Mouse (Mus musculus) heart, embryonic 16.5 days (tissue): ENCODE data around the gene Wipf3. TPM values are rescaled to one million over a fixed set of nuclear protein-coding genes. Genes with fewer than 3 reads are reported as not detected.

Experiments
- ATAC-seq: fragments of 200-750 bp; cut with Nextera tagmentation; replicated peaks from 2 replicates; pipeline ENCODE4 v1.8.0; 2017; ENCODE audit warnings: moderate number of reproducible peaks; ENCODE audit not compliant: insufficient read depth, low FRiP score; ENCODE audit errors: extremely low read depth
- H3K27ac ChIP-seq: fragments of 300-500 bp; sonication (generic); 2 replicates; pipeline ENCODE4 v1.5.1; 2014; ENCODE audit warnings: mild to moderate bottlenecking, low read length, control low read depth, moderate library complexity
- H3K27me3 ChIP-seq: fragments of 300-500 bp; sonication (generic); 2 replicates; pipeline ENCODE4 v1.6.1; 2014; ENCODE audit warnings: low read length, mixed read lengths; ENCODE audit not compliant: control insufficient read depth, insufficient read depth
- H3K36me3 ChIP-seq: fragments of 300-500 bp; sonication (generic); 2 replicates; pipeline ENCODE4 v1.6.1; 2014; ENCODE audit not compliant: control insufficient read depth, insufficient read depth
- H3K4me1 ChIP-seq: fragments of 300-500 bp; sonication (generic); 2 replicates; pipeline ENCODE4 v1.6.1; 2014; ENCODE audit warnings: low read length, mixed read lengths; ENCODE audit not compliant: control insufficient read depth, insufficient read depth
- H3K4me2 ChIP-seq: fragments of 300-500 bp; sonication (generic); 2 replicates; pipeline ENCODE4 v1.6.1; 2014; ENCODE audit warnings: low read depth, mild to moderate bottlenecking, control low read depth, low read length
- H3K4me3 ChIP-seq: fragments of 300-500 bp; sonication (generic); 2 replicates; pipeline ENCODE4 v1.5.1; 2014; ENCODE audit warnings: mild to moderate bottlenecking, control low read depth, low read length
- H3K9ac ChIP-seq: fragments of 300-500 bp; sonication (generic); 2 replicates; pipeline ENCODE4 v1.6.1; 2014; ENCODE audit warnings: low read length, control low read depth
- H3K9me3 ChIP-seq: fragments of 300-500 bp; sonication (generic); replicated peaks from 2 replicates; pipeline ENCODE4 v1.6.1; 2016; ENCODE audit warnings: low read length; ENCODE audit not compliant: control insufficient read depth
- WGBS: fragments of 180-500 bp; shearing (Covaris S2); extraction: QIAGEN DNeasy Blood & Tissue Kit; methylation state at CpG from one replicate; pipeline ENCODE4 v1.1.7; 2014; 5-methylcytosine and 5-hydroxymethylcytosine counted together
- polyA plus RNA-seq: library from polyadenylated mRNA; unstranded; fragments of >200 nt; fragmentation: Nextera tagmentation; extraction: Ambion mirVana; gene quantifications from 2 replicates; pipeline ENCODE4 v1.2.1, GENCODE M21; 2015

Wipf3 gene
- polyA plus RNA-seq, 1 experiment from 2014 or later: 3.6 TPM

- no peak for ATAC-seq
- Histone ChIP-seq H3K36me3 (no peaks in the 10 kb centered on the region), H3K9ac (no peak overlapping the region), H3K4me2 (no peak overlapping the region), H3K27ac (no peak overlapping the region), H3K27me3 (peaks cover 5% of the 10 kb centered on the region; the same call in 1 of the 2 replicates), H3K9me3 (no peaks in the 10 kb centered on the region; the same call in 1 of the 2 replicates), H3K4me1 (peaks cover 2% of the 10 kb centered on the region; the same call in 1 of the 2 replicates), H3K4me3 (no peak overlapping the region)
- 71% methylated on average over 8 of the region's 8 CpGs for WGBS
Measured at GRCm38 (mm10) chr6:54425230-54425629, 4.2 kb upstream of the Wipf3 start.

- peak overlapping the region; percentile 67 for H3K4me3 ChIP-seq
- H3K4me1 ChIP-seq: peaks cover 2% of the 10 kb centered on the region; the same call in 1 of the 2 replicates
- peak overlapping the region; percentile 96 for H3K4me2 ChIP-seq
- peaks cover 5% of the 10 kb centered on the region; the same call in 1 of the 2 replicates for H3K27me3 ChIP-seq
- peak overlapping the region; percentile 80 for H3K9ac ChIP-seq
- H3K9me3 ChIP-seq: no peaks in the 10 kb centered on the region
- no peak overlapping the region for H3K27ac ChIP-seq
- 6% methylated on average over 14 of the region's 14 CpGs for WGBS
- H3K36me3 ChIP-seq: no peaks in the 10 kb centered on the region
- ATAC-seq: no peak
Measured at GRCm38 (mm10) chr6:54428850-54429446, 455 bp upstream of the Wipf3 start.

- no peak for ATAC-seq
- Histone ChIP-seq H3K9me3 (no peaks in the 10 kb centered on the region), H3K9ac (peak overlapping the region; percentile 80), H3K4me3 (peak overlapping the region; percentile 67), H3K36me3 (no peaks in the 10 kb centered on the region), H3K4me1 (peaks cover 2% of the 10 kb centered on the region; the same call in 1 of the 2 replicates), H3K27me3 (peaks cover 5% of the 10 kb centered on the region; the same call in 1 of the 2 replicates), H3K4me2 (peak overlapping the region; percentile 96), H3K27ac (no peak overlapping the region)
- WGBS: 26% methylated on average over 7 of the region's 7 CpGs
Measured at GRCm38 (mm10) chr6:54430221-54430620, 818 bp downstream of the Wipf3 start.

- 75% methylated on average over 10 of the region's 10 CpGs for WGBS
Measured at GRCm38 (mm10) chr6:54431761-54432160, 2.4 kb downstream of the Wipf3 start.

GRCm38 (mm10) chr6:54432191-54432590 lies 2.8 kb downstream of the Wipf3 start:
- H3K27me3 ChIP-seq: peaks cover 5% of the 10 kb centered on the region; the same call in 1 of the 2 replicates
- no peak overlapping the region for H3K9ac ChIP-seq
- H3K4me3 ChIP-seq: no peak overlapping the region
- H3K36me3 ChIP-seq: no peaks in the 10 kb centered on the region
- peaks cover 2% of the 10 kb centered on the region; the same call in 1 of the 2 replicates for H3K4me1 ChIP-seq
- 86% methylated on average over 9 of the region's 9 CpGs for WGBS
- H3K4me2 ChIP-seq: no peak overlapping the region
- no peak for ATAC-seq
- H3K9me3 ChIP-seq: no peaks in the 10 kb centered on the region
- no peak overlapping the region for H3K27ac ChIP-seq

More at GRCm38 (mm10) chr6:54431761-54432160, 2.4 kb downstream of the Wipf3 start:
- Histone ChIP-seq H3K27me3 (peaks cover 5% of the 10 kb centered on the region; the same call in 1 of the 2 replicates), H3K9me3 (no peaks in the 10 kb centered on the region), H3K36me3 (no peaks in the 10 kb centered on the region), H3K4me3 (no peak overlapping the region), H3K4me1 (peaks cover 2% of the 10 kb centered on the region; the same call in 1 of the 2 replicates), H3K4me2 (0 out of 2 replicates have a peak overlapping the region, but pooled peaks have one; percentile 14), H3K9ac (no peak overlapping the region), H3K27ac (no peak overlapping the region)
- ATAC-seq: no peak

GRCm38 (mm10) chr6:54432806-54433545 lies 3.6 kb downstream of the Wipf3 start:
- 40% methylated on average over 13 of the region's 13 CpGs for WGBS
- no peaks in the 10 kb centered on the region for H3K36me3 ChIP-seq
- no peaks in the 10 kb centered on the region for H3K9me3 ChIP-seq
- H3K27ac ChIP-seq: no peak overlapping the region
- H3K27me3 ChIP-seq: peaks cover 4% of the 10 kb centered on the region; the same call in 1 of the 2 replicates
- H3K4me1 ChIP-seq: peaks cover 2% of the 10 kb centered on the region; the same call in 1 of the 2 replicates
- H3K4me2 ChIP-seq: no peak overlapping the region
- no peak overlapping the region for H3K4me3 ChIP-seq
- H3K9ac ChIP-seq: no peak overlapping the region
- no peak for ATAC-seq

- H3K9me3 ChIP-seq: no peaks in the 10 kb centered on the region
- WGBS: 68% methylated on average over 2 of the region's 2 CpGs
- no peaks in the 10 kb centered on the region for H3K36me3 ChIP-seq
- H3K27ac ChIP-seq: no peak overlapping the region
- ATAC-seq: no peak
- H3K4me1 ChIP-seq: peaks cover under 1% of the 10 kb centered on the region; the same call in 1 of the 2 replicates
- no peak overlapping the region for H3K4me2 ChIP-seq
- H3K27me3 ChIP-seq: no peaks in the 10 kb centered on the region
- H3K9ac ChIP-seq: no peak overlapping the region
- H3K4me3 ChIP-seq: no peak overlapping the region
Measured at GRCm38 (mm10) chr6:54434171-54434570, 4.8 kb downstream of the Wipf3 start.

- Histone ChIP-seq H3K9me3 (no peaks in the 10 kb centered on the region), H3K4me1 (no peaks in the 10 kb centered on the region), H3K4me2 (no peak overlapping the region), H3K27ac (no peak overlapping the region), H3K27me3 (no peaks in the 10 kb centered on the region), H3K9ac (no peak overlapping the region), H3K36me3 (no peaks in the 10 kb centered on the region), H3K4me3 (no peak overlapping the region)
- WGBS: 52% methylated on average over 7 of the region's 7 CpGs
- no peak for ATAC-seq
Measured at GRCm38 (mm10) chr6:54435663-54436062, 6.3 kb downstream of the Wipf3 start.

- Histone ChIP-seq H3K27ac (peak overlapping the region; percentile 9; the same call in 1 of the 2 replicates), H3K4me1 (no peaks in the 10 kb centered on the region), H3K4me2 (no peak overlapping the region), H3K27me3 (no peaks in the 10 kb centered on the region), H3K4me3 (no peak overlapping the region), H3K9ac (no peak overlapping the region), H3K36me3 (no peaks in the 10 kb centered on the region), H3K9me3 (no peaks in the 10 kb centered on the region)
- WGBS: 70% methylated on average over 5 of the region's 5 CpGs
- ATAC-seq: no peak
Measured at GRCm38 (mm10) chr6:54436286-54436685, 6.9 kb downstream of the Wipf3 start.
